Mouse (Mus musculus) midbrain, embryonic 15.5 days (tissue): ENCODE data around the gene Pus7. TPM values are rescaled to one million over a fixed set of nuclear protein-coding genes. Genes with fewer than 3 reads are reported as not detected.
"Not testable (repeated sequence)": the region's sequence is repeated elsewhere in the genome, so short reads cannot be mapped to it uniquely, and the experiment has no call there.

ENCODE experiments used
- ATAC-seq: fragments of 200-750 bp; cut with Nextera tagmentation; replicated peaks from 2 replicates; pipeline ENCODE4 v1.8.0; 2017; ENCODE audit warnings: moderate TSS enrichment
- H3K27ac ChIP-seq: fragments of 300-500 bp; sonication (generic); 2 replicates; pipeline ENCODE4 v1.5.1; 2015; ENCODE audit warnings: mild to moderate bottlenecking, inconsistent platforms
- H3K27me3 ChIP-seq: fragments of 300-500 bp; sonication (generic); replicated peaks from 2 replicates; pipeline ENCODE4 v1.6.1; 2015; ENCODE audit warnings: inconsistent platforms
- H3K36me3 ChIP-seq: fragments of 300-500 bp; sonication (generic); replicated peaks from 2 replicates; pipeline ENCODE4 v1.6.1; 2015; ENCODE audit warnings: inconsistent platforms
- H3K4me1 ChIP-seq: fragments of 300-500 bp; sonication (generic); 2 replicates; pipeline ENCODE4 v1.6.1; 2015; ENCODE audit warnings: inconsistent platforms
- H3K4me2 ChIP-seq: fragments of 300-500 bp; sonication (generic); 2 replicates; pipeline ENCODE4 v1.6.1; 2015; ENCODE audit warnings: inconsistent platforms, mild to moderate bottlenecking, moderate library complexity
- H3K4me3 ChIP-seq: fragments of 300-500 bp; sonication (generic); 2 replicates; pipeline ENCODE4 v1.5.1; 2015; ENCODE audit warnings: mild to moderate bottlenecking, inconsistent platforms
- H3K9ac ChIP-seq: fragments of 300-500 bp; sonication (generic); 2 replicates; pipeline ENCODE4 v1.6.1; 2015; ENCODE audit warnings: mild to moderate bottlenecking, inconsistent platforms
- H3K9me3 ChIP-seq: fragments of 300-500 bp; sonication (generic); 2 replicates; pipeline ENCODE4 v1.6.1; 2016; ENCODE audit warnings: inconsistent platforms
- WGBS: fragments of 180-500 bp; shearing (Covaris S2); methylation state at CpG from one replicate; pipeline ENCODE4 v1.1.7; 2015; ENCODE audit warnings: mixed read lengths; 5-methylcytosine and 5-hydroxymethylcytosine counted together
- polyA plus RNA-seq: library from polyadenylated mRNA; unstranded; fragments of >200 nt; fragmentation: Nextera tagmentation; extraction: Ambion mirVana; gene quantifications from 2 replicates; pipeline ENCODE4 v1.2.1, GENCODE M21; 2015

The Pus7 gene
- polyA plus RNA-seq, 1 experiment from 2014 or later, result 17.3 TPM

GRCm38 (mm10) chr5:23743261-23743660 lies 40.2 kb downstream of the Pus7 start:
- Histone ChIP-seq H3K4me2 (no peak overlapping the region), H3K27me3 (no peaks in the 10 kb centered on the region), H3K36me3 (peaks cover 25% of the 10 kb centered on the region; the same call in 1 of the 2 replicates), H3K4me1 (no peaks in the 10 kb centered on the region), H3K27ac (no peak overlapping the region), H3K4me3 (no peak overlapping the region), H3K9me3 (no peaks in the 10 kb centered on the region), H3K9ac (no peak overlapping the region)
- no peak for ATAC-seq
- WGBS, result 97% methylated on average over 12 of the region's 12 CpGs

- Histone ChIP-seq H3K4me2 (no peak overlapping the region), H3K27ac (no peak overlapping the region), H3K36me3 (0 out of 2 replicates have a peak, but pooled peaks cover 3% of the 10 kb centered on the region), H3K4me1 (no peaks in the 10 kb centered on the region), H3K9me3 (no peaks in the 10 kb centered on the region), H3K4me3 (no peak overlapping the region), H3K9ac (no peak overlapping the region), H3K27me3 (no peaks in the 10 kb centered on the region)
- 54% methylated on average over 4 of the region's 4 CpGs for WGBS
- no peak for ATAC-seq
These were observed 46.4 kb downstream of the Pus7 start for GRCm38 (mm10) chr5:23737111-23737510.

- H3K4me2 ChIP-seq, result no peak overlapping the region
- no peaks in the 10 kb centered on the region for H3K4me1 ChIP-seq
- ATAC-seq, result no peak
- H3K9ac ChIP-seq, result no peak overlapping the region
- H3K36me3 ChIP-seq, result 0 out of 2 replicates have a peak, but pooled peaks cover 3% of the 10 kb centered on the region
- H3K27ac ChIP-seq, result no peak overlapping the region
- no peaks in the 10 kb centered on the region for H3K9me3 ChIP-seq
- H3K27me3 ChIP-seq, result no peaks in the 10 kb centered on the region
- WGBS, result 67% methylated on average over 4 of the region's 4 CpGs
- H3K4me3 ChIP-seq, result no peak overlapping the region
These were observed 47.1 kb downstream of the Pus7 start for GRCm38 (mm10) chr5:23736366-23736765.

- Histone ChIP-seq H3K4me3 (no peak overlapping the region), H3K27ac (no peak overlapping the region), H3K9me3 (no peaks in the 10 kb centered on the region), H3K9ac (no peak overlapping the region), H3K4me1 (no peaks in the 10 kb centered on the region), H3K36me3 (no peaks in the 10 kb centered on the region), H3K4me2 (no peak overlapping the region), H3K27me3 (no peaks in the 10 kb centered on the region)
- ATAC-seq, result no peak
- WGBS, result 94% methylated on average over 2 of the region's 2 CpGs
These were observed 61.6 kb downstream of the Pus7 start for GRCm38 (mm10) chr5:23721956-23722355.

GRCm38 (mm10) chr5:23718881-23719328 lies 64.6 kb downstream of the Pus7 start:
- Histone ChIP-seq H3K4me3 (no peak overlapping the region), H3K36me3 (no peaks in the 10 kb centered on the region), H3K9me3 (no peaks in the 10 kb centered on the region), H3K4me2 (no peak overlapping the region), H3K9ac (no peak overlapping the region), H3K27ac (no peak overlapping the region), H3K4me1 (no peaks in the 10 kb centered on the region), H3K27me3 (no peaks in the 10 kb centered on the region)
- 87% methylated on average over 4 of the region's 4 CpGs for WGBS
- no peak for ATAC-seq

- Histone ChIP-seq H3K4me3 (no peak overlapping the region), H3K9ac (no peak overlapping the region), H3K9me3 (no peaks in the 10 kb centered on the region), H3K4me1 (no peaks in the 10 kb centered on the region), H3K36me3 (no peaks in the 10 kb centered on the region), H3K27me3 (no peaks in the 10 kb centered on the region), H3K4me2 (no peak overlapping the region), H3K27ac (no peak overlapping the region)
- ATAC-seq, result no peak
- WGBS, result 72% methylated on average over 1 of the region's 1 CpGs
These were observed 65.4 kb downstream of the Pus7 start for GRCm38 (mm10) chr5:23718182-23718534.

GRCm38 (mm10) chr5:23717469-23718181 lies 65.9 kb downstream of the Pus7 start:
- Histone ChIP-seq H3K9ac (no peak overlapping the region), H3K27me3 (no peaks in the 10 kb centered on the region), H3K36me3 (no peaks in the 10 kb centered on the region), H3K27ac (no peak overlapping the region), H3K4me1 (peaks cover 4% of the 10 kb centered on the region; the same call in 1 of the 2 replicates), H3K9me3 (no peaks in the 10 kb centered on the region), H3K4me3 (no peak overlapping the region), H3K4me2 (no peak overlapping the region)
- no peak for ATAC-seq
- WGBS, result 75% methylated on average over 3 of the region's 3 CpGs

GRCm38 (mm10) chr5:23713401-23714335 lies 69.8 kb downstream of the Pus7 start:
- no peak overlapping the region for H3K4me2 ChIP-seq
- WGBS, result 88% methylated on average over 8 of the region's 8 CpGs
- no peak overlapping the region for H3K27ac ChIP-seq
- no peak overlapping the region for H3K4me3 ChIP-seq
- no peak for ATAC-seq
- no peaks in the 10 kb centered on the region for H3K27me3 ChIP-seq
- H3K9ac ChIP-seq, result no peak overlapping the region
- peaks cover 7% of the 10 kb centered on the region; the same call in 1 of the 2 replicates for H3K36me3 ChIP-seq
- H3K4me1 ChIP-seq, result peaks cover 7% of the 10 kb centered on the region; the same call in 1 of the 2 replicates
- H3K9me3 ChIP-seq, result no peaks in the 10 kb centered on the region; the same call in 1 of the 2 replicates

- H3K36me3 ChIP-seq, result peaks cover 7% of the 10 kb centered on the region; the same call in 1 of the 2 replicates
- peak overlapping the region; percentile 89 for H3K4me2 ChIP-seq
- H3K4me1 ChIP-seq, result peaks cover 7% of the 10 kb centered on the region; the same call in 1 of the 2 replicates
- peak; percentile 98 for ATAC-seq
- H3K4me3 ChIP-seq, result peak overlapping the region; percentile 90
- no peaks in the 10 kb centered on the region for H3K27me3 ChIP-seq
- H3K9ac ChIP-seq, result peak overlapping the region; percentile 63
- WGBS, result 2% methylated on average over 60 of the region's 60 CpGs
- H3K27ac ChIP-seq, result peak overlapping the region; percentile 67
- no peaks in the 10 kb centered on the region; the same call in 1 of the 2 replicates for H3K9me3 ChIP-seq
These were observed 71.1 kb downstream of the Pus7 start for GRCm38 (mm10) chr5:23712130-23713001.

GRCm38 (mm10) chr5:23711671-23712129 lies 71.8 kb downstream of the Pus7 start:
- ATAC-seq, result peak; percentile 24
- H3K27ac ChIP-seq, result peak overlapping the region; percentile 67
- not testable (repeated sequence) for H3K27me3 ChIP-seq, H3K9me3 ChIP-seq, H3K4me1 ChIP-seq
- H3K4me2 ChIP-seq, result peak overlapping the region; percentile 89
- peaks cover 14% of the 10 kb centered on the region for H3K36me3 ChIP-seq
- H3K4me3 ChIP-seq, result peak overlapping the region; percentile 90
- H3K9ac ChIP-seq, result peak overlapping the region; percentile 63
- 51% methylated on average over 6 of the region's 6 CpGs for WGBS

- Histone ChIP-seq H3K4me3 (no peak overlapping the region), H3K36me3 (peaks cover 17% of the 10 kb centered on the region), H3K27me3 (no peaks in the 10 kb centered on the region), H3K9ac (no peak overlapping the region), H3K9me3 (no peaks in the 10 kb centered on the region; the same call in 1 of the 2 replicates), H3K27ac (no peak overlapping the region), H3K4me1 (peaks cover 7% of the 10 kb centered on the region; the same call in 1 of the 2 replicates), H3K4me2 (peak overlapping the region; percentile 89; the same call in 1 of the 2 replicates)
- 96% methylated on average over 4 of the region's 4 CpGs for WGBS
- ATAC-seq, result no peak
These were observed 72.3 kb downstream of the Pus7 start for GRCm38 (mm10) chr5:23711244-23711643.
